Mouse (Mus musculus): ENCODE data around the gene Plvap.

DNA sequence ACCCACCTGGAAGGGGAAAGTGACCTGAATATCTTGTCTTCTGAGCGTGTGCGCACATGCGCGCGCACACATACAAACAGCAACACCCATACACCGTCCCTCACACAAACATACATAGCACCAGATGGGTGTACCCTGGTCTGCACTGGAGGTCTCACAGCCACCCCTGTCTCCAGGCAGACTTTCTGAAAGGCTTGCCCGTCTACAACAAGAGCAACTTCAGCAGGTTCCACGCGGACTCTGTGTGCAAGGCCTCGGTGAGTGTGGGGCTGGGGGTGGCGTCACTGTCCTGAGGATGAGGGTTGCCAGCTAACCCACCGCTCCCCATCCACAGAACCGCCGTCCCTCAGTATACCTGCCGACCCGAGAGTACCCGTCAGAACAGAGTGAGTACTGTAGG lies 39.7 kb downstream of the Plvap start:
- TF ChIP-seq CTCF (IDR thresholded peaks at IDR 0.05; ENCODE audit: low read depth, low read length) = no peak
- no peak for TF ChIP-seq GATA1 (IDR thresholded peaks at IDR 0.05; ENCODE audit: borderline replicate concordance, low read length)
- TF ChIP-seq GATA2 (IDR thresholded peaks at IDR 0.05; ENCODE audit: borderline replicate concordance, low read depth, low read length) = no peak

Measured in G1E (cell line).